Mouse (Mus musculus) embryonic facial prominence, embryonic 12.5 days (tissue): Measurements from ENCODE around the gene Shb. TPM values are rescaled to one million over a fixed set of nuclear protein-coding genes. Genes with fewer than 3 reads are reported as not detected.

Experiments
- ATAC-seq: fragments of 200-750 bp; cut with Nextera tagmentation; 2 replicates; pipeline ENCODE4 v1.8.0; 2017; ENCODE audit not compliant: insufficient number of reproducible peaks, insufficient read depth, low FRiP score, low TSS enrichment
- H3K27ac ChIP-seq: fragments of 300-500 bp; sonication (generic); 2 replicates; pipeline ENCODE4 v1.5.1; 2016; ENCODE audit warnings: mild to moderate bottlenecking
- H3K27me3 ChIP-seq: fragments of 300-500 bp; sonication (generic); 2 replicates; pipeline ENCODE4 v1.6.1; 2016; ENCODE audit warnings: mild to moderate bottlenecking, moderate library complexity
- H3K36me3 ChIP-seq: fragments of 300-500 bp; sonication (generic); 2 replicates; pipeline ENCODE4 v1.6.1; 2016; ENCODE audit warnings: mild to moderate bottlenecking
- H3K4me1 ChIP-seq: fragments of 300-500 bp; sonication (generic); 2 replicates; pipeline ENCODE4 v1.6.1; 2016
- H3K4me2 ChIP-seq: fragments of 300-500 bp; sonication (generic); replicated peaks from 2 replicates; pipeline ENCODE4 v1.6.1; 2016; ENCODE audit warnings: mild to moderate bottlenecking, moderate library complexity
- H3K4me3 ChIP-seq: fragments of 300-500 bp; sonication (generic); 2 replicates; pipeline ENCODE4 v1.5.1; 2016; ENCODE audit warnings: mild to moderate bottlenecking
- H3K9ac ChIP-seq: fragments of 300-500 bp; sonication (generic); 2 replicates; pipeline ENCODE4 v1.6.1; 2016; ENCODE audit warnings: mild to moderate bottlenecking, moderate library complexity
- H3K9me3 ChIP-seq: fragments of 300-500 bp; sonication (generic); 2 replicates; pipeline ENCODE4 v1.6.1; 2016; ENCODE audit warnings: mild to moderate bottlenecking, moderate library complexity
- WGBS: fragments of 180-500 bp; shearing (Covaris S2); methylation state at CpG from one replicate; pipeline ENCODE4 v1.1.7; 2016; 5-methylcytosine and 5-hydroxymethylcytosine counted together
- polyA plus RNA-seq: library from polyadenylated mRNA; unstranded; fragments of >200 nt; fragmentation: Nextera tagmentation; extraction: Ambion mirVana; gene quantifications from 2 replicates; pipeline ENCODE4 v1.2.1, GENCODE M21; 2016

Gene Shb
- polyA plus RNA-seq, 1 experiment from 2014 or later: 9.6 TPM

GRCm38 (mm10) chr4:45474832-45475231 is 57.4 kb downstream of the Shb start:
- Histone ChIP-seq H3K4me1 (peaks cover 57% of the 10 kb centered on the region), H3K4me3 (no peak overlapping the region), H3K27me3 (no peaks in the 10 kb centered on the region), H3K9ac (no peak overlapping the region), H3K4me2 (no peak overlapping the region), H3K27ac (no peak overlapping the region), H3K36me3 (no peaks in the 10 kb centered on the region), H3K9me3 (no peaks in the 10 kb centered on the region)
- 85% methylated on average over 5 of the region's 5 CpGs for WGBS
- ATAC-seq: no peak

GRCm38 (mm10) chr4:45474131-45474530 is 58.1 kb downstream of the Shb start:
- Histone ChIP-seq H3K4me3 (no peak overlapping the region), H3K27me3 (no peaks in the 10 kb centered on the region), H3K27ac (no peak overlapping the region), H3K9me3 (no peaks in the 10 kb centered on the region), H3K36me3 (no peaks in the 10 kb centered on the region), H3K9ac (no peak overlapping the region), H3K4me1 (peaks cover 52% of the 10 kb centered on the region), H3K4me2 (no peak overlapping the region)
- 84% methylated on average over 4 of the region's 4 CpGs for WGBS
- ATAC-seq: no peak

DNA sequence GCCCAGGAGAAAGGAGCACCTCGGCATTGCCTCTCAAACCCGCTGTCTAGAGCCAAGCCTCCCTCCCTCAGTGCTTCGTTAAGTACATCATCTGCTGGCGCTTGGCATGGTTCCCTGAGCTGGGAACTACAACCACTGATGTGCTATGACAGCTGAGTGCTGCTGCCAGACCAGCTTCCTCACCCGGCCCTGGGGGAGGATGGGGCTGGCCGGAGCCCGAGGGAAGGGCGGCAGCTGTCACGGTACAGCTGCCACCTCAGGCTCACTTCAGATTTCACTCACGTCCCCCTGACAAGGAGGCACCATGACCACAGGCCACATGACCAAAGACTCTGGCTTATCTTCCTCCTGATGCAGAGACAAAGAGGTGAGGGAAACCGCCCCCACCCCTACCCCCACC is 59.1 kb downstream of the Shb start:
- no peaks in the 10 kb centered on the region for H3K9me3 ChIP-seq
- no peak overlapping the region for H3K9ac ChIP-seq
- H3K27me3 ChIP-seq: no peaks in the 10 kb centered on the region
- no peak overlapping the region for H3K4me2 ChIP-seq
- no peak overlapping the region for H3K27ac ChIP-seq
- WGBS: 28% methylated on average over 11 of the region's 11 CpGs
- H3K4me1 ChIP-seq: peaks cover 52% of the 10 kb centered on the region
- ATAC-seq: 0 out of 2 replicates have a peak, but pooled peaks have one; percentile 19
- no peaks in the 10 kb centered on the region for H3K36me3 ChIP-seq
- no peak overlapping the region for H3K4me3 ChIP-seq

DNA sequence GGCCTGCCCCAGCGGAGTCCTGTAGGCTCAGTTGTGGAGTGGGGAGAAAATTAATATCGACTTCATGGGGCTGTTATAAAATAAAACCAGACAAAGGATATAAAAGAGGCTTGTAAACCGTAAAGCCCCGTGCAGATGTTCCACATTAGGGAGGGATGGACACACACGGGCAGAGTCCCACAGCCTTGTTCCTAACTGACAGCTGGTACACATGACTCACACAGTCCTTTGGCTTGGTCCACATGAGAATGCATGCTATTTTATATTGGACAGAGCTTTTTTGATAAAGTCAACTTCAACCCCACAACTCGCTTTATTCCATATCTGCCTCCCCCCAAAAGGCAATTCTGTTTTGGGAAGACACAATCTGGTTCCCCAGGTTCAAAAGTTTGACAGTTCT is 59.6 kb downstream of the Shb start:
- Histone ChIP-seq H3K27me3 (no peaks in the 10 kb centered on the region), H3K36me3 (no peaks in the 10 kb centered on the region), H3K4me1 (peaks cover 48% of the 10 kb centered on the region), H3K4me3 (no peak overlapping the region), H3K9ac (no peak overlapping the region), H3K9me3 (no peaks in the 10 kb centered on the region), H3K4me2 (no peak overlapping the region), H3K27ac (peak overlapping the region; percentile 48; the same call in 1 of the 2 replicates)
- whole genome bisulfite sequencing: 37% methylated on average over 6 of the region's 6 CpGs
- ATAC-seq: no peak

GRCm38 (mm10) chr4:45471654-45472556 is 60.4 kb downstream of the Shb start:
- Histone ChIP-seq H3K36me3 (no peaks in the 10 kb centered on the region), H3K4me3 (no peak overlapping the region), H3K27ac (peak overlapping the region; percentile 48), H3K27me3 (no peaks in the 10 kb centered on the region), H3K9ac (no peak overlapping the region), H3K9me3 (no peaks in the 10 kb centered on the region), H3K4me1 (peaks cover 41% of the 10 kb centered on the region), H3K4me2 (no peak overlapping the region)
- WGBS: 43% methylated on average over 11 of the region's 11 CpGs
- ATAC-seq: no peak

GRCm38 (mm10) chr4:45469057-45469456 is 63.2 kb downstream of the Shb start:
- no peak for ATAC-seq
- H3K4me2 ChIP-seq: no peak overlapping the region
- no peaks in the 10 kb centered on the region for H3K27me3 ChIP-seq
- H3K9me3 ChIP-seq: no peaks in the 10 kb centered on the region
- H3K9ac ChIP-seq: no peak overlapping the region
- H3K36me3 ChIP-seq: no peaks in the 10 kb centered on the region
- peaks cover 49% of the 10 kb centered on the region for H3K4me1 ChIP-seq
- WGBS: 59% methylated on average over 6 of the region's 6 CpGs
- H3K4me3 ChIP-seq: no peak overlapping the region
- peak overlapping the region; percentile 17; the same call in 1 of the 2 replicates for H3K27ac ChIP-seq

GRCm38 (mm10) chr4:45468507-45468906 is 63.8 kb downstream of the Shb start:
- Histone ChIP-seq H3K27ac (no peak overlapping the region), H3K4me2 (no peak overlapping the region), H3K4me3 (no peak overlapping the region), H3K27me3 (no peaks in the 10 kb centered on the region), H3K36me3 (no peaks in the 10 kb centered on the region), H3K4me1 (peaks cover 43% of the 10 kb centered on the region), H3K9ac (no peak overlapping the region), H3K9me3 (no peaks in the 10 kb centered on the region)
- ATAC-seq: no peak
- 71% methylated on average over 6 of the region's 6 CpGs for WGBS

DNA sequence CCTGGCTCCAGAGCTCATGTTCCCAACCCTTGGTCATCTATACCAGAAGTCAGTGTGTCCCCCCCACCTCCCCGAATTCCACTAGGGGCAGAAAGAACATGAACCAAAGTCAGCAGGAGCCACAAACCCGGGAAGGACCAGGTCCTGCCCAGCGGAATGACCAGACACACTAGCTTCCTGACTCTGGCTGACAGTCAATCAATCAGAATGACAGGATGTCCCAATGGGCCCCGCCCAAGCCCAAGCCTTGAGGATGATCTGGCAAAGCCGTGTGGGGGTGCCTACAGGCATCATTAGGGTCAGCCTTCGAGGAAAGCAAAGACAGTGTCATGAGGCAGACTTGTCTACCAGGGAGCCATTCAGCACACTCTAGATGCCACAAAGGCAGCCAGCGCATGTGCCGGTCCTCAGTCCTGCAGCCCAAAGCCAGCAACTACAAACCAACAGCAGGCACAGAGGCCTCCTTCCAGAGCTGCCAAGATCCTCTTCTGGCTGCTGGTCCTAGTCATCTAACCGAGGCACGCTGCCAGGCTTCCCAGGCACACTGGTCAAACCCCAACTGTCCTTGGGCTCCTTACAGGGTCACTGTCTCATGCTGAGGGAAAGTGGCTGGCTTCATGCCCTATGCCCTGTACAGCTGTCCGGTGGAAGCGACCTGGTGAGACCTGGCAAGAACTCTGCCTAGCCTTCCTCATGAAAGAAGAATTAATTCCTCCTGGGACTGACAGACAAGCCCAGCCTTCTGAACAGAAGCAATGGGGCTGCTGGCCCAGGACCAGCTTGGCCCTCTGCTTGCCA is 65.0 kb downstream of the Shb start:
- Histone ChIP-seq H3K27ac (no peak overlapping the region), H3K4me2 (no peak overlapping the region), H3K4me3 (no peak overlapping the region), H3K9me3 (no peaks in the 10 kb centered on the region), H3K27me3 (no peaks in the 10 kb centered on the region), H3K4me1 (peaks cover 31% of the 10 kb centered on the region), H3K9ac (no peak overlapping the region), H3K36me3 (no peaks in the 10 kb centered on the region)
- 79% methylated on average over 12 of the region's 12 CpGs for WGBS
- no peak for ATAC-seq

GRCm38 (mm10) chr4:45464941-45465340 is 67.3 kb downstream of the Shb start:
- Histone ChIP-seq H3K4me2 (no peak overlapping the region), H3K4me3 (no peak overlapping the region), H3K36me3 (no peaks in the 10 kb centered on the region), H3K4me1 (peaks cover 28% of the 10 kb centered on the region), H3K27me3 (no peaks in the 10 kb centered on the region), H3K9me3 (no peaks in the 10 kb centered on the region), H3K9ac (no peak overlapping the region), H3K27ac (no peak overlapping the region)
- 71% methylated on average over 9 of the region's 9 CpGs for WGBS
- no peak for ATAC-seq

GRCm38 (mm10) chr4:45464528-45464927 is 67.7 kb downstream of the Shb start:
- H3K9me3 ChIP-seq: no peaks in the 10 kb centered on the region
- no peak for ATAC-seq
- no peaks in the 10 kb centered on the region for H3K36me3 ChIP-seq
- H3K4me3 ChIP-seq: no peak overlapping the region
- H3K27me3 ChIP-seq: no peaks in the 10 kb centered on the region
- no peak overlapping the region for H3K27ac ChIP-seq
- 42% methylated on average over 12 of the region's 12 CpGs for WGBS
- peaks cover 32% of the 10 kb centered on the region for H3K4me1 ChIP-seq
- H3K4me2 ChIP-seq: no peak overlapping the region
- H3K9ac ChIP-seq: no peak overlapping the region

DNA sequence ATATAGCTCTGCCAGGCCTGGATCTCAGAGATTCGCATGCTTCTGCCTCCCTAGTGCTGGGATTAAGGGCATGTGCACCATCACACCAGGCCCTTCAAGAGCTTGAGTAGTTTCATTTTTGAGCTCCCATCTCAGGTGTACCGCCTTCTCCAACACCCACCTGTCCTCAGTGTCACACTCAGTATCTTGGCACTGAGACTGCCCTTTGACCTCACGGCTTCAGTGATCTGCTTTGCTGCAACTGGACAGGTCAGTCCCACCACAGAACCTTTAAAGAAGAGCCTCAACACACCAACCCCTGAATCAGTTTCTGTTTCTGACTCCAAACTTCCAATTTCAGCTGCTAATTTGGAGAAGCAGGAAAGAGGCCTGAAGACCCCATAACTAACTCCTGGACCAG is 68.1 kb downstream of the Shb start:
- Histone ChIP-seq H3K4me1 (peaks cover 35% of the 10 kb centered on the region), H3K4me2 (no peak overlapping the region), H3K36me3 (no peaks in the 10 kb centered on the region), H3K9ac (no peak overlapping the region), H3K27ac (no peak overlapping the region), H3K4me3 (no peak overlapping the region), H3K27me3 (no peaks in the 10 kb centered on the region), H3K9me3 (no peaks in the 10 kb centered on the region)
- no peak for ATAC-seq
- 93% methylated on average over 3 of the region's 3 CpGs for WGBS

DNA sequence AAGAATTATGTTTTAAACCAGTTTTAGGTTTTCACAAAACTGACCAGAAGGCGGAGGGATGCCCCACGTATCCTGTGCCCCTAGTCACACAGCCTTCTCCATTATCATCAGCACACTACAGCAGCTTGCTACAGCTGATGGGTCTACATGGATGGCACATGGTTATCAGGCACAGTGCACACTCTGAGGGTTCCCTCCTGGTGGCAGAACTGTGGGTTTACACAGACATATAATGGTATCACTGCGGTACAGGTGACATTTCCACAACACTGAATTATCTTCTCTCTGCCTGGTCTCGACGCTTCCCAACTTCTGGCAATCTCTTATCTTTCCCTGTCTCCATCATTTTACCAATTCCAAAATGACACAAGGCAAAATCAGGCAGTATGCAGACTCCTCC is 69.6 kb downstream of the Shb start:
- Histone ChIP-seq H3K27me3 (no peaks in the 10 kb centered on the region), H3K36me3 (0 out of 2 replicates have a peak, but pooled peaks cover 5% of the 10 kb centered on the region), H3K27ac (no peak overlapping the region), H3K4me2 (no peak overlapping the region), H3K9me3 (no peaks in the 10 kb centered on the region), H3K9ac (no peak overlapping the region), H3K4me3 (no peak overlapping the region), H3K4me1 (peaks cover 30% of the 10 kb centered on the region)
- no peak for ATAC-seq
- 94% methylated on average over 5 of the region's 5 CpGs for WGBS
